Mouse (Mus musculus) midbrain, embryonic 11.5 days (tissue): ENCODE results near the gene Sel1l. TPM values are rescaled to one million over a fixed set of nuclear protein-coding genes. Genes with fewer than 3 reads are reported as not detected.

Experiments
- ATAC-seq: fragments of 200-750 bp; cut with Nextera tagmentation; 2 replicates; pipeline ENCODE4 v1.8.0; 2017; ENCODE audit warnings: moderate TSS enrichment, moderate library complexity; ENCODE audit not compliant: low FRiP score
- DNase-seq: peaks from one replicate; pipeline ENCODE4 v3.0.0; 2015; ENCODE audit warnings: low spot score; ENCODE audit errors: missing footprints
- H3K27ac ChIP-seq: fragments of 300-500 bp; sonication (generic); 2 replicates; pipeline ENCODE4 v1.5.1; 2014; ENCODE audit warnings: low read depth, low read length
- H3K27me3 ChIP-seq: fragments of 300-500 bp; sonication (generic); 2 replicates; pipeline ENCODE4 v1.6.1; 2014; ENCODE audit warnings: mild to moderate bottlenecking, low read length, moderate library complexity, mixed read lengths; ENCODE audit not compliant: control insufficient read depth, insufficient read depth
- H3K36me3 ChIP-seq: fragments of 300-500 bp; sonication (generic); 2 replicates; pipeline ENCODE4 v1.6.1; 2014; ENCODE audit warnings: mild to moderate bottlenecking, low read length, moderate library complexity, mixed read lengths; ENCODE audit not compliant: control insufficient read depth, insufficient read depth
- H3K4me1 ChIP-seq: fragments of 300-500 bp; sonication (generic); 2 replicates; pipeline ENCODE4 v1.6.1; 2014; ENCODE audit warnings: low read length; ENCODE audit not compliant: control insufficient read depth, insufficient read depth
- H3K4me2 ChIP-seq: fragments of 300-500 bp; sonication (generic); 2 replicates; pipeline ENCODE4 v1.6.1; 2014; ENCODE audit warnings: mild to moderate bottlenecking, moderate library complexity
- H3K4me3 ChIP-seq: fragments of 300-500 bp; sonication (generic); 2 replicates; pipeline ENCODE4 v1.5.1; 2014; ENCODE audit warnings: low read depth, low read length
- H3K9ac ChIP-seq: fragments of 300-500 bp; sonication (generic); 2 replicates; pipeline ENCODE4 v1.6.1; 2014; ENCODE audit warnings: low read length
- H3K9me3 ChIP-seq: fragments of 300-500 bp; sonication (generic); 2 replicates; pipeline ENCODE4 v1.6.1; 2016; ENCODE audit warnings: low read length; ENCODE audit not compliant: control insufficient read depth
- WGBS: fragments of 180-500 bp; shearing (Covaris S2); extraction: QIAGEN DNeasy Blood & Tissue Kit; methylation state at CpG from one replicate; pipeline ENCODE4 v1.1.7; 2014; 5-methylcytosine and 5-hydroxymethylcytosine counted together
- polyA plus RNA-seq: library from polyadenylated mRNA; unstranded; fragments of >200 nt; fragmentation: Nextera tagmentation; extraction: Ambion mirVana; gene quantifications from 2 replicates; pipeline ENCODE4 v1.2.1, GENCODE M21; 2014

Sel1l gene
- polyA plus RNA-seq, 1 experiment from 2014 or later, result 82.8 TPM

GRCm38 (mm10) chr12:91854330-91854729 is 5.4 kb upstream of the Sel1l start:
- no peak overlapping the region for H3K27ac ChIP-seq
- H3K9ac ChIP-seq, result no peak overlapping the region
- no peak overlapping the region for H3K4me3 ChIP-seq
- DNase-seq (no peak), ATAC-seq (no peak)
- H3K4me2 ChIP-seq, result no peak overlapping the region
- H3K9me3 ChIP-seq, result no peaks in the 10 kb centered on the region
- no peaks in the 10 kb centered on the region for H3K27me3 ChIP-seq
- no peaks in the 10 kb centered on the region for H3K4me1 ChIP-seq
- no peaks in the 10 kb centered on the region for H3K36me3 ChIP-seq
- 82% methylated on average over 8 of the region's 8 CpGs for WGBS

GRCm38 (mm10) chr12:91848394-91849044 is 438 bp downstream of the Sel1l start:
- 5% methylated on average over 33 of the region's 33 CpGs for WGBS
- Histone ChIP-seq H3K9me3 (no peaks in the 10 kb centered on the region), H3K36me3 (no peaks in the 10 kb centered on the region), H3K9ac (peak overlapping the region; percentile 88), H3K27me3 (no peaks in the 10 kb centered on the region), H3K4me3 (peak overlapping the region; percentile 80), H3K4me1 (peaks cover 7% of the 10 kb centered on the region; the same call in 1 of the 2 replicates), H3K27ac (peak overlapping the region; percentile 54; the same call in 1 of the 2 replicates), H3K4me2 (peak overlapping the region; percentile 89)
- peak; percentile 78 for ATAC-seq
- DNase-seq, result no peak

GRCm38 (mm10) chr12:91846038-91846437 is 2.9 kb downstream of the Sel1l start:
- Histone ChIP-seq H3K27me3 (no peaks in the 10 kb centered on the region), H3K27ac (no peak overlapping the region), H3K4me3 (no peak overlapping the region), H3K36me3 (no peaks in the 10 kb centered on the region), H3K9me3 (no peaks in the 10 kb centered on the region), H3K4me1 (peaks cover 7% of the 10 kb centered on the region; the same call in 1 of the 2 replicates), H3K9ac (no peak overlapping the region), H3K4me2 (no peak overlapping the region)
- ATAC-seq, result no peak
- DNase-seq, result no peak
- WGBS, result 92% methylated on average over 6 of the region's 6 CpGs

- H3K4me2 ChIP-seq, result no peak overlapping the region
- no peak overlapping the region for H3K9ac ChIP-seq
- no peaks in the 10 kb centered on the region for H3K9me3 ChIP-seq
- DNase-seq, result peak; percentile 76
- H3K4me3 ChIP-seq, result no peak overlapping the region
- H3K36me3 ChIP-seq, result no peaks in the 10 kb centered on the region
- H3K4me1 ChIP-seq, result peaks cover 7% of the 10 kb centered on the region; the same call in 1 of the 2 replicates
- H3K27ac ChIP-seq, result no peak overlapping the region
- 82% methylated on average over 9 of the region's 9 CpGs for WGBS
- ATAC-seq, result no peak
- H3K27me3 ChIP-seq, result no peaks in the 10 kb centered on the region
Observed at GRCm38 (mm10) chr12:91845393-91845792, 3.6 kb downstream of the Sel1l start.

- Histone ChIP-seq H3K4me2 (no peak overlapping the region), H3K27ac (no peak overlapping the region), H3K9me3 (no peaks in the 10 kb centered on the region), H3K4me1 (peaks cover 7% of the 10 kb centered on the region; the same call in 1 of the 2 replicates), H3K27me3 (no peaks in the 10 kb centered on the region), H3K36me3 (0 out of 2 replicates have a peak, but pooled peaks cover under 1% of the 10 kb centered on the region), H3K9ac (no peak overlapping the region), H3K4me3 (no peak overlapping the region)
- DNase-seq (peak; percentile 35), ATAC-seq (no peak)
- 52% methylated on average over 4 of the region's 4 CpGs for WGBS
Observed at GRCm38 (mm10) chr12:91844542-91844941, 4.4 kb downstream of the Sel1l start.

- Histone ChIP-seq H3K9me3 (no peaks in the 10 kb centered on the region), H3K27ac (no peak overlapping the region), H3K4me3 (no peak overlapping the region), H3K9ac (no peak overlapping the region), H3K4me2 (no peak overlapping the region), H3K4me1 (peaks cover 7% of the 10 kb centered on the region; the same call in 1 of the 2 replicates), H3K27me3 (no peaks in the 10 kb centered on the region), H3K36me3 (0 out of 2 replicates have a peak, but pooled peaks cover 2% of the 10 kb centered on the region)
- ATAC-seq (no peak), DNase-seq (peak; percentile 28)
- 96% methylated on average over 13 of the region's 13 CpGs for WGBS
Observed at GRCm38 (mm10) chr12:91843888-91844287, 5.1 kb downstream of the Sel1l start.

GRCm38 (mm10) chr12:91841714-91842113 is 7.2 kb downstream of the Sel1l start:
- H3K36me3 ChIP-seq, result peaks cover 4% of the 10 kb centered on the region; the same call in 1 of the 2 replicates
- 93% methylated on average over 6 of the region's 6 CpGs for WGBS

GRCm38 (mm10) chr12:91838261-91838660 is 10.7 kb downstream of the Sel1l start:
- whole genome bisulfite sequencing, result 84% methylated on average over 7 of the region's 7 CpGs
- H3K4me1 ChIP-seq, result no peaks in the 10 kb centered on the region
- H3K36me3 ChIP-seq, result peaks cover 6% of the 10 kb centered on the region; the same call in 1 of the 2 replicates
- no peak for ATAC-seq
- H3K27ac ChIP-seq, result no peak overlapping the region
- H3K27me3 ChIP-seq, result no peaks in the 10 kb centered on the region
- peak; percentile 37 for DNase-seq
- no peaks in the 10 kb centered on the region for H3K9me3 ChIP-seq
- H3K9ac ChIP-seq, result no peak overlapping the region
- no peak overlapping the region for H3K4me3 ChIP-seq
- no peak overlapping the region for H3K4me2 ChIP-seq

More at GRCm38 (mm10) chr12:91841714-91842113, 7.2 kb downstream of the Sel1l start:
- H3K27me3 ChIP-seq, result no peaks in the 10 kb centered on the region
- no peak overlapping the region for H3K9ac ChIP-seq
- no peak overlapping the region for H3K4me2 ChIP-seq
- H3K4me3 ChIP-seq, result no peak overlapping the region
- DNase-seq (peak; percentile 21), ATAC-seq (no peak)
- no peaks in the 10 kb centered on the region for H3K9me3 ChIP-seq
- H3K4me1 ChIP-seq, result no peaks in the 10 kb centered on the region
- no peak overlapping the region for H3K27ac ChIP-seq

- H3K27ac ChIP-seq, result no peak overlapping the region
- H3K36me3 ChIP-seq, result peaks cover 9% of the 10 kb centered on the region; the same call in 1 of the 2 replicates
Observed at GRCm38 (mm10) chr12:91837401-91838065, 11.4 kb downstream of the Sel1l start.

More at GRCm38 (mm10) chr12:91837401-91838065, 11.4 kb downstream of the Sel1l start:
- WGBS, result 96% methylated on average over 7 of the region's 7 CpGs
- Histone ChIP-seq H3K4me2 (no peak overlapping the region), H3K9me3 (no peaks in the 10 kb centered on the region), H3K4me3 (no peak overlapping the region), H3K9ac (no peak overlapping the region), H3K27me3 (no peaks in the 10 kb centered on the region), H3K4me1 (no peaks in the 10 kb centered on the region)
- DNase-seq (peak; percentile 54), ATAC-seq (no peak)
